Mouse (Mus musculus): ENCODE measurements around the gene Ccdc62.

GRCm38 (mm10) chr5:123947041-123947761 lies 16.7 kb downstream of the Ccdc62 start:
- TF ChIP-seq POLR2A (IDR thresholded peaks at IDR 0.05; ENCODE audit: borderline replicate concordance, low read depth, low read length), result no peak
- TF ChIP-seq CTCF (IDR thresholded peaks at IDR 0.05; ENCODE audit: low read depth, low read length), result no peak
